Comparison of ENCODE assay signal across 25 mouse cellular contexts in genomic region chr2:115919141-115920071, GRCm38 (mm10).
DNase-seq lines count a peak whose midpoint lies in the region; ATAC-seq and TF ChIP-seq lines count a peak whose summit lies in the region.
"Had no signal": no experiment of that assay in that cellular context is flagged by ENCODE, and none has a peak within 500 bp of the region (broad histone marks: within the 10 kb centered on the region; RNA-seq: fewer than 3 reads in every experiment).

No protein-coding gene starts in this region.

- no peak overlapping the region for H3K4me3 ChIP-seq in forebrain, embryonic 15.5 days
- H3K4me3 ChIP-seq in forebrain, embryonic 10.5 days, result no peak overlapping the region
- no peak overlapping the region for H3K4me3 ChIP-seq in midbrain, embryonic 14.5 days (replicated peaks; ENCODE audit: low read depth, low read length)
- H3K4me3 ChIP-seq in midbrain, embryonic 10.5 days, result no peak overlapping the region
- H3K4me3 ChIP-seq in hindbrain, embryonic 14.5 days (replicated peaks; ENCODE audit: low read length), result no peak overlapping the region
- H3K4me3 ChIP-seq in small intestine, adult 2 months (ENCODE audit: low read depth, low read length), result no peak overlapping the region
- H3K4me3 ChIP-seq in layer of hippocampus, adult 2 months, result no peak overlapping the region
- H3K4me3 ChIP-seq: forebrain, embryonic 12.5 days; heart, embryonic 12.5 days; limb, embryonic 15.5 days; liver, embryonic 15.5 days had no signal

- TF ChIP-seq CTCF in small intestine, adult 2 months (IDR thresholded peaks at IDR 0.05; ENCODE audit: extremely low read depth, insufficient read length, insufficient replicate concordance, low read depth, low read length), result no peak
- TF ChIP-seq CTCF in layer of hippocampus, adult 2 months (conservative IDR thresholded peaks at IDR 0.05), result no peak

- no peak overlapping the region for H3K9ac ChIP-seq in forebrain, embryonic 15.5 days (replicated peaks)
- H3K9ac ChIP-seq in midbrain, embryonic 14.5 days (replicated peaks; ENCODE audit: low read length), result no peak overlapping the region
- H3K9ac ChIP-seq in hindbrain, embryonic 14.5 days, result no peak overlapping the region
- H3K9ac ChIP-seq: forebrain, embryonic 12.5 days; heart, embryonic 12.5 days; limb, embryonic 15.5 days; liver, embryonic 15.5 days had no signal

- 0 out of 2 replicates have a peak overlapping the region, but pooled peaks have one; percentile 74 for H3K27ac ChIP-seq in forebrain, embryonic 15.5 days (replicated peaks)
- no peak overlapping the region for H3K27ac ChIP-seq in forebrain, embryonic 10.5 days
- 0 out of 2 replicates have a peak overlapping the region, but pooled peaks have one; percentile 42 for H3K27ac ChIP-seq in midbrain, embryonic 14.5 days (replicated peaks; ENCODE audit: low read depth, low read length)
- H3K27ac ChIP-seq in midbrain, embryonic 10.5 days (replicated peaks), result no peak overlapping the region
- peak overlapping the region; percentile 34; the same call in 1 of the 2 replicates for H3K27ac ChIP-seq in hindbrain, embryonic 14.5 days
- peak overlapping the region; percentile 48; the same call in 1 of the 2 replicates for H3K27ac ChIP-seq in small intestine, adult 2 months (ENCODE audit: insufficient read depth, low read depth, low read length)
- H3K27ac ChIP-seq in layer of hippocampus, adult 2 months, result no peak overlapping the region
- H3K27ac ChIP-seq: kidney, postnatal 0 days; limb, embryonic 15.5 days; liver, embryonic 15.5 days; macrophage had no signal

- H3K27me3 ChIP-seq in forebrain, embryonic 15.5 days, result no peaks in the 10 kb centered on the region
- no peaks in the 10 kb centered on the region for H3K27me3 ChIP-seq in forebrain, embryonic 10.5 days (ENCODE audit: poor library complexity, severe bottlenecking)
- no peaks in the 10 kb centered on the region for H3K27me3 ChIP-seq in midbrain, embryonic 14.5 days (ENCODE audit: control insufficient read depth, insufficient read depth, low read length)
- no peaks in the 10 kb centered on the region for H3K27me3 ChIP-seq in midbrain, embryonic 10.5 days (ENCODE audit: low read depth, poor library complexity, severe bottlenecking)
- no peaks in the 10 kb centered on the region for H3K27me3 ChIP-seq in hindbrain, embryonic 14.5 days (ENCODE audit: control insufficient read depth, insufficient read depth, low read length)
- no peaks in the 10 kb centered on the region for H3K27me3 ChIP-seq in small intestine, adult 2 months (ENCODE audit: control insufficient read depth, insufficient read depth, low read length)
- H3K27me3 ChIP-seq: forebrain, embryonic 12.5 days; heart, embryonic 12.5 days; limb, embryonic 15.5 days; liver, embryonic 15.5 days; Patski had no signal

- no peak for DNase-seq in forebrain, embryonic 10.5 days (ENCODE audit: extremely low spot score, low spot score)
- no peak for DNase-seq in midbrain, embryonic 14.5 days
- DNase-seq in midbrain, embryonic 10.5 days (ENCODE audit: low spot score), result no peak
- DNase-seq in hindbrain, embryonic 14.5 days (ENCODE audit: low spot score), result no peak
- DNase-seq in layer of hippocampus, adult 2 months (ENCODE audit: low spot score in 2 of 2), result no peak
- DNase-seq: adrenal gland, postnatal 14 days; B cell, adult 2 months; cerebellum, adult 18-20 months; cerebellum, postnatal 25 days; gastrocnemius, postnatal 36 days; heart, postnatal 14 days; layer of hippocampus, postnatal 36 days; right cerebral cortex, adult 18-20 months; thymus, postnatal 14 days had no signal

- TF ChIP-seq POLR2A in small intestine, adult 2 months (IDR thresholded peaks at IDR 0.05; ENCODE audit: low read depth, low read length), result no peak

- peaks cover 51% of the 10 kb centered on the region for H3K4me1 ChIP-seq in forebrain, embryonic 15.5 days
- peaks cover 61% of the 10 kb centered on the region for H3K4me1 ChIP-seq in forebrain, embryonic 10.5 days
- peaks cover 15% of the 10 kb centered on the region for H3K4me1 ChIP-seq in midbrain, embryonic 14.5 days (ENCODE audit: control insufficient read depth, insufficient read depth, low read length)
- H3K4me1 ChIP-seq in midbrain, embryonic 10.5 days, result peaks cover 18% of the 10 kb centered on the region
- H3K4me1 ChIP-seq in hindbrain, embryonic 14.5 days (replicated peaks; ENCODE audit: control insufficient read depth, insufficient read depth, low read length), result peaks cover 29% of the 10 kb centered on the region; the same call in 1 of the 2 replicates
- H3K4me1 ChIP-seq in small intestine, adult 2 months (ENCODE audit: control insufficient read depth, insufficient read depth, insufficient read length, low read length), result peaks cover 19% of the 10 kb centered on the region; the same call in 1 of the 2 replicates

- no peak overlapping the region for H3K4me2 ChIP-seq in forebrain, embryonic 15.5 days (replicated peaks)
- H3K4me2 ChIP-seq in midbrain, embryonic 14.5 days (ENCODE audit: low read length), result no peak overlapping the region
- no peak overlapping the region for H3K4me2 ChIP-seq in hindbrain, embryonic 14.5 days (replicated peaks)
- H3K4me2 ChIP-seq: forebrain, embryonic 12.5 days; heart, embryonic 12.5 days; limb, embryonic 15.5 days; liver, embryonic 15.5 days had no signal

- ATAC-seq in forebrain, embryonic 15.5 days (replicated peaks), result no peak
- no peak for ATAC-seq in midbrain, embryonic 14.5 days (ENCODE audit: low FRiP score, low TSS enrichment)
- no peak for ATAC-seq in hindbrain, embryonic 14.5 days (ENCODE audit: low FRiP score)
- ATAC-seq in granulocyte monocyte progenitor cell, adult 5-6 weeks (replicated peaks; ENCODE audit: poor library complexity, severe bottlenecking), result no peak
- ATAC-seq: activated CD4-positive, CD25-positive, alpha-beta regulatory T cell, adult 4 months; Patski had no signal

- H3K9me3 ChIP-seq in forebrain, embryonic 15.5 days, result no peaks in the 10 kb centered on the region
- H3K9me3 ChIP-seq in forebrain, embryonic 10.5 days, result no peaks in the 10 kb centered on the region
- H3K9me3 ChIP-seq in midbrain, embryonic 14.5 days (ENCODE audit: control insufficient read depth, low read length), result no peaks in the 10 kb centered on the region
- H3K9me3 ChIP-seq in midbrain, embryonic 10.5 days (replicated peaks), result no peaks in the 10 kb centered on the region
- H3K9me3 ChIP-seq in hindbrain, embryonic 14.5 days (ENCODE audit: control insufficient read depth, low read length), result no peaks in the 10 kb centered on the region
- H3K9me3 ChIP-seq: forebrain, embryonic 12.5 days; heart, embryonic 12.5 days; limb, embryonic 15.5 days; liver, embryonic 15.5 days had no signal

- 70% methylated on average over 14 of the region's 14 CpGs for WGBS in forebrain, embryonic 15.5 days
- WGBS in forebrain, embryonic 10.5 days, result 76% methylated on average over 14 of the region's 14 CpGs
- 82% methylated on average over 14 of the region's 14 CpGs for WGBS in midbrain, embryonic 14.5 days
- 89% methylated on average over 14 of the region's 14 CpGs for WGBS in midbrain, embryonic 10.5 days
- WGBS in hindbrain, embryonic 14.5 days, result 77% methylated on average over 14 of the region's 14 CpGs
- WGBS in small intestine, adult 2 months, result 53% methylated on average over 14 of the region's 14 CpGs

- H3K36me3 ChIP-seq in forebrain, embryonic 15.5 days, result peaks cover 7% of the 10 kb centered on the region
- peaks cover 21% of the 10 kb centered on the region for H3K36me3 ChIP-seq in forebrain, embryonic 10.5 days (replicated peaks)
- 0 out of 2 replicates have a peak, but pooled peaks cover 6% of the 10 kb centered on the region for H3K36me3 ChIP-seq in midbrain, embryonic 14.5 days (ENCODE audit: control insufficient read depth, insufficient read depth, low read length)
- peaks cover 28% of the 10 kb centered on the region for H3K36me3 ChIP-seq in midbrain, embryonic 10.5 days
- peaks cover 8% of the 10 kb centered on the region; the same call in 1 of the 2 replicates for H3K36me3 ChIP-seq in hindbrain, embryonic 14.5 days (replicated peaks; ENCODE audit: control insufficient read depth, insufficient read depth)
- no peaks in the 10 kb centered on the region for H3K36me3 ChIP-seq in small intestine, adult 2 months (ENCODE audit: control insufficient read depth, insufficient read depth, low read length)
- H3K36me3 ChIP-seq: limb, embryonic 15.5 days; liver, embryonic 15.5 days had no signal

Comparison
In these comparisons a context has a peak if more than half of its experiments do, and no peak if none do; other contexts are left out.
1. H3K27ac ChIP-seq: peak in forebrain, embryonic 15.5 days (single experiment), midbrain, embryonic 14.5 days (single experiment), hindbrain, embryonic 14.5 days (single experiment) and small intestine, adult 2 months (single experiment); none in forebrain, embryonic 10.5 days (single experiment), midbrain, embryonic 10.5 days (single experiment) and layer of hippocampus, adult 2 months (single experiment).